Mouse (Mus musculus): ENCODE measurements around the gene Zbtb38.

Zbtb38 gene

DNA sequence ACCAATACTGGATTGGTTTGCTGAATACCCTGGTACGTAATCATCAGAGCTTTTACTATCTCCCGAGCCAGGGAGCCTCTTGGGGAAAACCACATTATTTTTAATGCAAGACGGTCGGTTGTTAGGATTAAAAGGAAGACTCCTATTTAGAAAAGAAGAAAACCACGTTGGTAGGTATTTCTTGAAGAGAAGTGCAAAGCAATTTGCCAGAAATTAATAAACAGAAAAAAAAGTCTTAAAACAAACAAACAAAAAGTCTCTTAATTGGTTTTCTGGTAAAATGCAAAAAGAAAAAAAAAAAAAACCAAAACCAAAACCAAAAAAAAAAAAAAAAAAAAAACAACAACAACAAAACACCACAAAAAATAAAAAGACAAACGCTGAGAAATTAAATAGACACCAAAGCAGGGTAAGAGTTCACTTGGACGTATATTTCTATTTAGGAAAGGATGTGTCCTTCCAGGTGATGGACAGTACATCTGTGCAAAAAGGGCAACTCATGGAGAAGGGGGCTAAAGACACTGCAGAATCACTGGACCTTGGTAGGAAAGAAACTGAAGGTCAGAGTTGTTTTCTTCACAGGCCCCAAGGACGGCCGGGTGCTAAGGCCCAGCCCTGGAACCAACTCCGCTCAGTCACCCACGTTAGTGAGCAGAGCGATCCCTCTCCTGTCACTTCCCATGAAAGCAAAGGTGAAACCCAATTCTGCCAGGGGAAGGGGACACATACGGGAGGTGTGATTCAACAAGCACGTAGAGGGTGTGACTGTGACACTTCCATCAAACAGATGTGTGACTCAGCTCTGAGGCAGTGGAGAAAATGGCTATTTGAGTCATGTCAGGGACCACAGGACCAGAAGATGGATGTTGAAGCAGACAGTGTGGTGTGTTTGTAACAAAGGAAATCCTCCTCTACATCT is 38.9 kb downstream of the Zbtb38 start:
- no peak for DNase-seq

- DNase-seq: peak; percentile 33 to 47
These were observed 39.7 kb downstream of the Zbtb38 start for GRCm38 (mm10) chr9:96712758-96713471.

DNA sequence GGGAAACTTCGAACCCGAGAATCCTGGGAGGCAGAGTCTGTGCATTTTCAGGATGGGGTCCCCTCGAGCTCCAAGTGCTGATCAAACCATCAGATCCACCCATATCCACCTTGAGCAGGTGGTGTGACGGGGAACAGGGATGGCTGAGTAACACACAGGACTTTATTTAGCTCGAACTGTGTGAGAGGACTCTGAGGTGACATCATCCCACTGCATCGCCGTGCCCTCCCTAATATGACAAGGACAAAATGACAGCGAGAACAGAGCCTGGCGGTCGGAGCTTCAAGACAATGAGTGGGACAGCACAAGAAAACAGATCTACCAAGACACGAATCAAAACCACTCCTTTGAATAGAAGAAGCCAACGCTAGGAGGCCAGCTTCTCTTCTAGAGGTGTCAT is 40.6 kb downstream of the Zbtb38 start:
- no peak for DNase-seq

DNA sequence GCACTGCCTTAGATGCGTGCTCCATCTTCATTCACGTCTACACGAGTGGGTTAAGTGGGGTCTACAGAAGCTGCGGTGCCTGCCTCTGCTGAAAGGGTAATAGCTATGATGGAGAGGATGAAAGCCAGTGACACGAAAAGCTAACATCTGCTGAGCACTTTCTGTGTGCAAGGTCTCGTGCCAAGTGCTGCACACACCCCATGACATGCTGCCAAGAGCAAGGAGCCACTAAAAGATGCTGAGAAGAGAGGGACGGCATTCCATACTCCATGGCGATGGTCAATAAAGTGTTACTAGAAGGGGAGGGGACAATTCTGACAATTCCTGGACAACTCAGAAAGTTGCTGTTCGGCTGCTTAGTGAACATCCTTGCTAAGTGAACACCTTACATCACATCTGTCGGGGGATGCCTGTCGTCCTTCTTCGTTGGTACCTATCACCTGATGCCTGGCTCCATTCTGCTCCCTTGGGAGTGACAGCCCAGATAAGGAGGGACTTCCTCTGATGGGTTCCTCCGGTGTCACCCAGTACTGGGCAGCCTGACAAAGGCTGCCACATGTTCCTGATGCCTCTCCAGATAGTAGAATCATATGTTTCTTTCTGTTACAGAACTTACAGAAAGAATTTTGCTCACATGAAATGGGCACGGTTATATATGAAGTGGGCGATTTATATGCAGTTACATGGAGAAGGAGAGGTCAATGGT is 42.2 kb downstream of the Zbtb38 start:
- no peak for DNase-seq

GRCm38 (mm10) chr9:96708905-96709304 is 43.7 kb downstream of the Zbtb38 start:
- no peak for DNase-seq

GRCm38 (mm10) chr9:96707964-96708363 is 44.7 kb downstream of the Zbtb38 start:
- DNase-seq: no peak

- peak; percentile 29 to 34 for DNase-seq
These were observed 46.9 kb downstream of the Zbtb38 start for GRCm38 (mm10) chr9:96705576-96706285.

- no peak for DNase-seq
These were observed 47.7 kb downstream of the Zbtb38 start for GRCm38 (mm10) chr9:96704935-96705334.

GRCm38 (mm10) chr9:96701891-96702290 is 50.7 kb downstream of the Zbtb38 start:
- DNase-seq: no peak

- DNase-seq: no peak
These were observed 53.2 kb downstream of the Zbtb38 start for GRCm38 (mm10) chr9:96699276-96700035.

DNA sequence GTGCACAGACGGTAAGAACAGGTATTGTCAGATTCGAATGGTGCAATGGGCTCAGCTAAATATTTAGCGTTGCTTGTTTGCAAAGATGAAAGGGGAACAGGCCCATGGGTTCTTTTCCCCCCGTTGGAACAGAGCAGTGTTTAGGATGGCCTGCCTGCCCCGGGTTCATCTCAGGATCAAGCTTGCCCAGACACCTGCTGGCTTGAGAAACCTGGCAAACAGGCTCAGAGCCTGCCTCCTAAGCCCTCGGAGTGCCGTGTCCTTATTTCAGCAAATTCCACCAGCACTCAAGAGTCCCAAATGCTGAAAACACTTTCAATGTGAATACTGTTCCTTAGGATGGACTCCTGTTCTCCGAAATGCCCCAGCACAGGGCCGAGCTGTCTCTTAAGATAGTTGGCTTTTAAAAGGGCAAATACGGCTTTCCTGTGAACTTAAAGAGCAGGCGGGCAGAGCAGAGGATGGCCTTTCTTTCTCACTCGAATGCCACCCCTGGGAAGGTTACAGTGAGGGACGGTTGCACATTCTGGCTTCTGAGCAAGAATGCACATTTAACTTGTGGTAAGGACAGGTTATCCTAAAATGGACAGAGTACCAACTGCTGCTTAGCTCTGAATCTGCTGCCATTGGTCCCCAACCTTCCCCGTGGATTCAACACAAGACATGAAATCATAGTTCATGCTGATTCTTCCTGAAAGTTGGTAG is 55.7 kb downstream of the Zbtb38 start:
- DNase-seq: no peak

- DNase-seq: no peak
These were observed 56.5 kb downstream of the Zbtb38 start for GRCm38 (mm10) chr9:96696141-96696561.

GRCm38 (mm10) chr9:96690461-96690863 is 62.2 kb downstream of the Zbtb38 start:
- no peak for DNase-seq

DNA sequence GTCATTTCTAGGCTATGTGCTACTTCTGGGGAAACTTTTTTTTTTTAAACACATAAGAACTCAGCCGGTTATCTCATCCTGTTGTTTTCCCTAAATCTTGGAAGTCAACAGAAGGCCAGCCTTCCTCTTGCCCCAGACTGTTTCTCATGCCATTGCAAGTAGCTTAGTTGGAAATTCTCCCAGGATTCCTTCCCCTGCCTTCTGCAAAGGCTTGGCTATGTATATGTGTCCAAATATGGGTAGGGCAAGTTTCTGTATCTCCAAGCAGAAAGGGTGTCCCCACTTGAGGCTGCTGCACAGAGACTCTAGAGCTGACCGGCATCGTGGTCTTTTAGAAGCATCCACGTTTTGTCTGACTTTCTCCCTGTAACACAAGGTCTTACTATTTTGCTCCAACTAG is 63.6 kb downstream of the Zbtb38 start:
- DNase-seq: no peak

GRCm38 (mm10) chr9:96688194-96688875 is 64.3 kb downstream of the Zbtb38 start:
- DNase-seq: no peak

DNA sequence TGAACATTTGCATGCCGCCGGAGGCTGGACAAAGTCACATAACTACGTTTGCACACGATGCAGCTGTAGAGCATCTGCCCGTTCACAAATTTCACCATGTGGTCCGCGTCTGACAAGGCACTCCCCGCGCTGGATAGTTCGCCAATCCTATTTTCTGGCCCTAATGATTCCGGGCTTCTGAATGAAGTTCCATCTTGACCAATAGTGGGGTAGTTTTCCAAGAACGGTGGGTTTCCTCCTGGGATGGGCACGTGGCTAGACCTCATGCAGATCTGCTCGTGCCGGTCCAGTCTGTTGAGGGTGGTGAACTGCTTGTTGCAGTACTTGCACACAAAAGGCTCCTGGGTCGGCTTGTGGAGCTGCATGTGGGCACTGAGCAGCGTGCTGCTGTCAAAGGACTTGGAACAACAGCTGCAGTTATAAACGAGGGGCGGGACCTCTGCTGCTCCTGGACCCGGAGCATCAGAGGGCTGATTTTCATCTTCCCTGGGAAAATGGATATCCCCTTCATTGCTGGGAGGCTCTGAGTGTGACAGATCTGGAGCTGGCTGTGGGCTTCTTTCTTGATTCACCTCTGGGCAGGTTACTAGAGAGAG is 64.9 kb downstream of the Zbtb38 start:
- no peak for DNase-seq

- DNase-seq: no peak
These were observed 67.0 kb downstream of the Zbtb38 start for GRCm38 (mm10) chr9:96685600-96686084.

GRCm38 (mm10) chr9:96684866-96685599 is 67.6 kb downstream of the Zbtb38 start:
- DNase-seq: no peak

DNA sequence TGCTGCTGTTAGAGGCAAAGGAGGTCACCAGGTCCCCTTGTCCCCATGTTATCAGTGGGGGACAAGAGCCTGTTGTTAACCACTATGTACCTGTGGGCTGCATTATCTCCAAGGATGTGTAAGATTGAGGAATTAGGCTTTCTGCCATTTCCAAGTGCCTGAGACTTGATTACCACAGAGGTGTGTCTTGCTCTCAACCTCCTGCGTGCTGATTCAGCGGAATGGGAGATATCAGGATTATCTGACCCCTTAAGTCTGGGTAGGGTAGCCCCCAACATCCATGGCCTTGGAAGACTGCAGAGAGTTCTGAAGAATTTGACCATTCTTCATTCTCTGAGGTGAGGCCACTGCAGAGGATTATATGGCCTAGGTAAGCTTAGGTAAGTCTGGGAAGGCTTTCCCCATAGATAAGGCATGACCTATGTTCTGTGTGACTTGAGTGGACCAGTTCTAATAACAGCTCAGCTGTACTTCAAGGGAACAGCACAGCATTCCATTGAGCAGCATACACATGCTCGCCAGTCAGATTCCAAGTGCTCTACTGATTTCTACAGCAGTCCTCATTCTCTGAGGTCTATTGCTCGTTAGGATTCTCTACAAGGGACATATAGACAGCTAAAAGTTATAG is 68.4 kb downstream of the Zbtb38 start:
- DNase-seq: no peak

Measured in spleen, adult 18-20 months (tissue).